Mouse (Mus musculus) left cerebral cortex, adult 9 months (tissue): ENCODE results near the gene Trpc3.
"Not testable (repeated sequence)": the region's sequence is repeated elsewhere in the genome, so short reads cannot be mapped to it uniquely, and the experiment has no call there.

ENCODE experiments used
- DNase-seq, 2 experiments: peaks; one replicate each; pipeline ENCODE4 v3.0.0; 2022; ENCODE audit warnings: low spot score in 2 of 2

Trpc3 gene

GRCm38 (mm10) chr3:36689392-36690291, at the start of gene Trpc3:
Gene Trpc3, minus strand, starts transcription at chr3:36690167.
- peak in 1 of 2 experiments; percentile 25 for DNase-seq

- peak in 1 of 2 experiments; percentile 46 for DNase-seq
These were observed 48.1 kb upstream of the Trpc3 start for GRCm38 (mm10) chr3:36738071-36738470.

GRCm38 (mm10) chr3:36733075-36733474, 43.1 kb upstream of the Trpc3 start:
- DNase-seq = peak; percentile 18 to 46

- DNase-seq = no peak
These were observed 36.6 kb upstream of the Trpc3 start for GRCm38 (mm10) chr3:36726545-36726944.

- no peak for DNase-seq
These were observed 31.9 kb upstream of the Trpc3 start for GRCm38 (mm10) chr3:36721850-36722249.

GRCm38 (mm10) chr3:36709521-36709920, 19.6 kb upstream of the Trpc3 start:
- no peak for DNase-seq

- no peak for DNase-seq
These were observed 304 bp upstream of the Trpc3 start for GRCm38 (mm10) chr3:36690292-36690650.

- peak in 1 of 2 experiments; percentile 36 for DNase-seq
These were observed 1.1 kb downstream of the Trpc3 start for GRCm38 (mm10) chr3:36688874-36689273.

GRCm38 (mm10) chr3:36675822-36676221, 14.1 kb downstream of the Trpc3 start:
- no peak for DNase-seq

GRCm38 (mm10) chr3:36667814-36668213, 22.2 kb downstream of the Trpc3 start:
- no peak for DNase-seq

- DNase-seq = not testable (repeated sequence)
These were observed 44.8 kb downstream of the Trpc3 start for GRCm38 (mm10) chr3:36645245-36645559.

- DNase-seq = no peak
These were observed 45.3 kb downstream of the Trpc3 start for GRCm38 (mm10) chr3:36644554-36645244.

- DNase-seq = no peak
These were observed 46.6 kb downstream of the Trpc3 start for GRCm38 (mm10) chr3:36643354-36643753.

- peak; percentile 50 to 58 for DNase-seq
These were observed 47.2 kb downstream of the Trpc3 start for GRCm38 (mm10) chr3:36642736-36643135.

- no peak for DNase-seq
These were observed 49.2 kb downstream of the Trpc3 start for GRCm38 (mm10) chr3:36640787-36641186.

- peak in 1 of 2 experiments; percentile 55 for DNase-seq
These were observed 54.5 kb downstream of the Trpc3 start for GRCm38 (mm10) chr3:36635449-36635848.

GRCm38 (mm10) chr3:36626803-36627202, 63.2 kb downstream of the Trpc3 start:
- no peak for DNase-seq

GRCm38 (mm10) chr3:36618181-36618580, 71.8 kb downstream of the Trpc3 start:
- DNase-seq = no peak

GRCm38 (mm10) chr3:36613908-36614255, 76.1 kb downstream of the Trpc3 start:
- DNase-seq = peak in 1 of 2 experiments; percentile 5

- peak; percentile 90 to 94 for DNase-seq
These were observed 76.6 kb downstream of the Trpc3 start, which contains the start of gene Bbs7 for GRCm38 (mm10) chr3:36613202-36613907. Gene Bbs7, minus strand, starts transcription at chr3:36613477.

- DNase-seq = peak in 1 of 2 experiments; percentile 11
These were observed 77.3 kb downstream of the Trpc3 start for GRCm38 (mm10) chr3:36612687-36613086.
